Mouse (Mus musculus): Measurements from ENCODE around the gene Gh.
"Not testable (repeated sequence)": the region's sequence is repeated elsewhere in the genome, so short reads cannot be mapped to it uniquely, and the experiment has no call there.

Gh gene

DNA sequence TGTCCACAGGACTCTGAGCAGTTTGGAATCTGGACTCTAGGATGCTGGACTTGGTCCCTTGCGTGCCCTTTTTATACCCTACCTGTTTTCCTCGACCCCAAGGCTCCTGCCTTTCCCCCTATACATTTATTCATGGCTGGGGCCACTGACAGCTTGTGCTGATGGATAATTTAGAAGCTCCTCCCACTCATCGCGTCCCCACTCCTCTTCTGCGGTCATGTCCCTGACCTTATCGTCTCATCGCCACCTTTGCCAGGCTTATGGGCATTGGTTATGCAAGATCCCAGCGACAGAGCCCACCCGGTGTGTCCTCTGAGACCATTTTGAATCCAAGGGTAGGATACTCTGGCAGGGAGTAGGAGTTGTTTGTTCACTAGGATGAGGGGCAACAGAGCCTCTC, at the start of gene Gh:
Gene Gh (minus strand): TSS at position 101 of the 400 bp plus-strand sequence.
- no peak within 1 kb of the TSS for H3K4me3 ChIP-seq (replicated peaks; ENCODE audit: low read length)
- H3K4me1 ChIP-seq (replicated peaks; ENCODE audit: low read depth, low read length), result no peaks in the 10 kb centered on the region
- no peaks in the 10 kb centered on the region for H3K36me3 ChIP-seq (ENCODE audit: insufficient read depth, low read length)
- H3K9me3 ChIP-seq (ENCODE audit: low read length), result peaks cover 36% of the 10 kb centered on the region
- no peak for TF ChIP-seq NANOG (IDR thresholded peaks at IDR 0.05; ENCODE audit: borderline replicate concordance, low read length)
- no peak for TF ChIP-seq CTCF (conservative IDR thresholded peaks at IDR 0.05; ENCODE audit: low read length)
- no peak for TF ChIP-seq POU5F1 (IDR thresholded peaks at IDR 0.05; ENCODE audit: borderline replicate concordance, low read length)
- H3K27me3 ChIP-seq (ENCODE audit: insufficient read depth, low read length), result 0 out of 2 replicates have a peak, but pooled peaks cover 3% of the 10 kb centered on the region

DNA sequence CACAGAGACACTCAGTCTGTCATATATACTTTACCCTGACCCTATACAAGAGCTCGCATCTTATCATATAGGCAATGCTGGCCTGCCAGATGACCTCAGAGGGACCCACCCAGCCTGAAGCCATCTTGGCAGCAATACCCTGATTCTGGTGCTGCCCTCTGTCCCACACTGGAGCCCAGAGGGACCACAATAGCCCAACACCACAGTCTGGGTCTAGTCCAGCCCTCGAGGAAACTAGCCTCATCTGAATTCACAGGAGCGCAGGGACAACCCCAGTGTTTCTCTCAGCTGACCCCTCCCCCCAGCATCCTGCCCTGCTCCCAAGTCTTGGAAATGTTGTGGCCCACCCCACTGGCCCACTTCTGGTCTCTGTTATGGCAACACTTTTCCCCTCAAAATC, 49.6 kb upstream of the Gh start:
- H3K9me3 ChIP-seq (ENCODE audit: low read length), result no peaks in the 10 kb centered on the region
- H3K36me3 ChIP-seq (ENCODE audit: insufficient read depth, low read length), result no peaks in the 10 kb centered on the region
- peaks cover 23% of the 10 kb centered on the region for H3K27me3 ChIP-seq (ENCODE audit: insufficient read depth, low read length)
- TF ChIP-seq NANOG (IDR thresholded peaks at IDR 0.05; ENCODE audit: borderline replicate concordance, low read length) (no peak), CTCF (conservative IDR thresholded peaks at IDR 0.05; ENCODE audit: low read length) (no peak), POU5F1 (IDR thresholded peaks at IDR 0.05; ENCODE audit: borderline replicate concordance, low read length) (no peak)
- H3K4me1 ChIP-seq (replicated peaks; ENCODE audit: low read depth, low read length), result peaks cover 11% of the 10 kb centered on the region
- H3K4me3 ChIP-seq (replicated peaks; ENCODE audit: low read length), result no peak overlapping the region

DNA sequence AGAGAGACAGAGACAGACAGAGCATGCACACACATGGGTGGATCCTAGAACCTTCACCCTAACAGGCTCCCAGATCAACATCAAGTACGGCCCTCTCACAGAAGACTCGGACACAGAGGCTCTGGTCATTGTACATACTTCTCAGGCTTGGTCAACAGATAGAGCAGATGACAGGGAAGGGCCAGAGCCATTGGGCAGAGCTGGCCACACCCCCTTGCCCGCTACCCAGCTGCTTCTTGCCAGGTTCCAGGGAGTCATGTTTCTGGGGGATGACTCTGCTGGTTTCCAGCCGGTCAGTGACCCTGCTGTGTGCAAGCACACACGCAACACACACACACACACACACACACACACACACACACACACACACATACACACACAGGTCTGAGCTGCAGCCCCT, 49.2 kb upstream of the Gh start:
- H3K4me3 ChIP-seq (replicated peaks; ENCODE audit: low read length), result no peak overlapping the region
- H3K36me3 ChIP-seq (ENCODE audit: insufficient read depth, low read length), result no peaks in the 10 kb centered on the region
- peaks cover 21% of the 10 kb centered on the region for H3K27me3 ChIP-seq (ENCODE audit: insufficient read depth, low read length)
- peaks cover 11% of the 10 kb centered on the region for H3K4me1 ChIP-seq (replicated peaks; ENCODE audit: low read depth, low read length)
- H3K9me3 ChIP-seq (ENCODE audit: low read length), result no peaks in the 10 kb centered on the region
- TF ChIP-seq POU5F1 (IDR thresholded peaks at IDR 0.05; ENCODE audit: borderline replicate concordance, low read length) (no peak), CTCF (conservative IDR thresholded peaks at IDR 0.05; ENCODE audit: low read length) (no peak), NANOG (IDR thresholded peaks at IDR 0.05; ENCODE audit: borderline replicate concordance, low read length) (no peak)

DNA sequence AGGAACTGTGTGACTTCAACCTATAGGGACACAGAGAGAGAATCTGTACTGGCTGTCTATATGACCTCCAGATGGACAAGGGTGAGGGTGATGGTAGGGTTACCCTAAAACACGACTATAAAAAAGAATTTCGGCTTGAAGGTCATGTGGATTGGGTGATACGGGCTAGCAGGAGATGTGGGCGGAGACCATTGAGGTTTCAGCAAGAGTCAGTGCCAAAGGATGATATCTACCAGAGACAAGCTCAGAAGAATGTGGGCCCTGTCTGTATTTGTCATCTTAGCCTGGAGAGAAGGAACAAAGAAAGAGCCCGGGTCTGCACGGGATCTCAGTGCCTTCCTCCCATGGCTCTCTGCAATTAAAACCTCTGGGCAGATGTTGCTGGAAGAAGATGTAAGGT, 48.1 kb upstream of the Gh start:
- Histone ChIP-seq H3K4me3 (replicated peaks; ENCODE audit: low read length) (no peak overlapping the region), H3K36me3 (ENCODE audit: insufficient read depth, low read length) (no peaks in the 10 kb centered on the region), H3K9me3 (ENCODE audit: low read length) (no peaks in the 10 kb centered on the region), H3K27me3 (ENCODE audit: insufficient read depth, low read length) (peaks cover 15% of the 10 kb centered on the region), H3K4me1 (replicated peaks; ENCODE audit: low read depth, low read length) (peaks cover 6% of the 10 kb centered on the region; the same call in 1 of the 2 replicates)
- TF ChIP-seq POU5F1 (IDR thresholded peaks at IDR 0.05; ENCODE audit: borderline replicate concordance, low read length) (no peak), CTCF (conservative IDR thresholded peaks at IDR 0.05; ENCODE audit: low read length) (no peak), NANOG (IDR thresholded peaks at IDR 0.05; ENCODE audit: borderline replicate concordance, low read length) (no peak)

DNA sequence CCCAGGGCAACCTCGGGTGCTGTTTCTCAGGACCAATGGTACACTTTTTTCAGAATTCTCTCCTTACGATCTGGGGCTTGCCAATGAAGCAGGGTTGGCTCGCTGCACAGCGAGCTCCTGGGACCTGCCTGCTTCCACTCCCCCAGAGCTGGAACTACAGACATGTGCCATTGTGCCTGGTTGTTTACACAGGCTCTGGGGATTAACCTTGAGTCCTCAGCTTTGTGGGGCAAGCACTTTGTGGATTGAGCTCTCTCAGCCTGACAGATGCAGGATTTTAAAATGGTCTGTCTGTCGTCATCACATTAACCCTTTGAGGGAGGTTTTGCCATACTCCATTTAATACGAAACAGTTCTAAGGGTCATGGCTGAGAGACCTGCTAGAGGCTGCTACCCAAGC, 43.2 kb upstream of the Gh start:
- Histone ChIP-seq H3K36me3 (ENCODE audit: insufficient read depth, low read length) (no peaks in the 10 kb centered on the region), H3K9me3 (ENCODE audit: low read length) (no peaks in the 10 kb centered on the region), H3K4me1 (replicated peaks; ENCODE audit: low read depth, low read length) (peaks cover 6% of the 10 kb centered on the region; the same call in 1 of the 2 replicates), H3K4me3 (replicated peaks; ENCODE audit: low read length) (no peak overlapping the region), H3K27me3 (ENCODE audit: insufficient read depth, low read length) (peaks cover 23% of the 10 kb centered on the region)
- TF ChIP-seq NANOG (IDR thresholded peaks at IDR 0.05; ENCODE audit: borderline replicate concordance, low read length) (no peak), CTCF (conservative IDR thresholded peaks at IDR 0.05; ENCODE audit: low read length) (no peak), POU5F1 (IDR thresholded peaks at IDR 0.05; ENCODE audit: borderline replicate concordance, low read length) (no peak)

DNA sequence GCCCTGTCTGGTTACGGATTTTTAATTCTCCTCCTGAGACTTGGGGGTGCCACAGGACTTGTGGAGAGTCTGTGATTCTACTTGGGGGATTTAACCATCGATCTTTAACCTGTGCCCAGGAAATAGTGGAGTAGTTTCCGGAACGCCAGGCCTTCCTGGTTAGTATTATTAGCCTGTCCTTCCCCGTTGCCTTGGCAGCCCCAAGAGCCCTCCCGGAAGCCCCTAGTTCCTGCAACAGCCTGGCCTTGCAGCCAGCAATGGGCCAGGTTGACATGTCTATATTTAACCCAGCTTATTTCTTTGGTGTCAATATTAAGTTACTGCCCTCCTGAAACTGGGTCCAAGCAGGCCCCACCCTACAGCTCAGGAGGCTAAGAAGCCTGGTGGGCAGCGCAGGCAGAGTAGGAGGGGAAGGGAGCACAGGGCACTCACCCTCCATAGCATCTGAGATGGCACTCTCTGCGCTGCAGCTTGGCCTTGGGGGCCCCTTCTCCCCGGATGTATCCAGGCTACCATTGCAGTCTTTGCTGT, 39.4 kb upstream of the Gh start:
- TF ChIP-seq CTCF (conservative IDR thresholded peaks at IDR 0.05; ENCODE audit: low read length) (no peak), NANOG (IDR thresholded peaks at IDR 0.05; ENCODE audit: borderline replicate concordance, low read length) (no peak), POU5F1 (IDR thresholded peaks at IDR 0.05; ENCODE audit: borderline replicate concordance, low read length) (no peak)
- peaks cover 13% of the 10 kb centered on the region; the same call in 1 of the 2 replicates for H3K27me3 ChIP-seq (ENCODE audit: insufficient read depth, low read length)
- no peaks in the 10 kb centered on the region for H3K9me3 ChIP-seq (ENCODE audit: low read length)
- H3K36me3 ChIP-seq (ENCODE audit: insufficient read depth, low read length), result no peaks in the 10 kb centered on the region
- peaks cover 5% of the 10 kb centered on the region for H3K4me1 ChIP-seq (replicated peaks; ENCODE audit: low read depth, low read length)
- no peak overlapping the region for H3K4me3 ChIP-seq (replicated peaks; ENCODE audit: low read length)

DNA sequence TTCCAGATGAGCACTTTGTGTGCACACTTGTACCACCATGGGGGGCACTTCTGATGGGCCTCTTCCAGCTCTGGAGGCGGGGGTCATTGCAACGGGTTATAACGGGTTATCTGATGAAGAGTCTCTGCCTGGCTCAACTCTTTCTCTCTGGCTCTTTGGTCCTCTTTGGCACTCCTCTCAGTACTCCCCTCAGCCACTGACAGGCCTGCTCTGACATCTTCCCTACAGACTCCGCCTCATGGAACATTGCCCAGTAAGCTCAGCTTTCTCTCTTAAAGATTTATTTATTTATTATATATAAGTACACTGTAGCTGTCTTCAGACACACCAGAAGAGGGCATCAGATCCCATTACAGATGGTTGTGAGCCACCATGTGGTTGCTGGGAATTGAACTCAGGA, 37.7 kb upstream of the Gh start:
- not testable (repeated sequence) for H3K36me3 ChIP-seq (ENCODE audit: insufficient read depth, low read length); H3K27me3 ChIP-seq (ENCODE audit: insufficient read depth, low read length); H3K9me3 ChIP-seq (ENCODE audit: low read length); H3K4me3 ChIP-seq (replicated peaks; ENCODE audit: low read length); H3K4me1 ChIP-seq (replicated peaks; ENCODE audit: low read depth, low read length)

DNA sequence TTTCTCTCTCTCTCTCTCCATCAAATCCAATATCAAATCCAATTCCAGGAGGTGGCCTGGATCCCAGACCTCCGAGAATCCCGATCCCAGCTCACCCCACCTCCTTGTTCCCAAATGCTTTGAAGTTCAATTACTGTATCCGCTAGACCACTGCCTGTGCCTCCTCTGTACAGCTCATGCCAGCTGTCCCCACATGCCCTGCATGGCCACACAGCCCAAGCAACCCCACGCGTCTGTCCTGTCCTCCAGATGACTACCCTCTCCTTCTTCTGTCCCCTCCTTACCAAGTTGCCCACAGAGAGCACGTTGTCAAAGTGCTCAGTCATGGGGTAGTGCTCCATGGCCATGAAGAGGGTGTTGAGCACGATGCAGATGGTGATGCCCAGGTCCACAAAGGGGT, 37.2 kb upstream of the Gh start:
- Histone ChIP-seq H3K4me3 (replicated peaks; ENCODE audit: low read length) (no peak overlapping the region), H3K9me3 (ENCODE audit: low read length) (no peaks in the 10 kb centered on the region), H3K4me1 (replicated peaks; ENCODE audit: low read depth, low read length) (peaks cover 5% of the 10 kb centered on the region), H3K27me3 (ENCODE audit: insufficient read depth, low read length) (peaks cover 8% of the 10 kb centered on the region; the same call in 1 of the 2 replicates), H3K36me3 (ENCODE audit: insufficient read depth, low read length) (no peaks in the 10 kb centered on the region)
- TF ChIP-seq CTCF (conservative IDR thresholded peaks at IDR 0.05; ENCODE audit: low read length) (no peak), NANOG (IDR thresholded peaks at IDR 0.05; ENCODE audit: borderline replicate concordance, low read length) (no peak), POU5F1 (IDR thresholded peaks at IDR 0.05; ENCODE audit: borderline replicate concordance, low read length) (no peak)

DNA sequence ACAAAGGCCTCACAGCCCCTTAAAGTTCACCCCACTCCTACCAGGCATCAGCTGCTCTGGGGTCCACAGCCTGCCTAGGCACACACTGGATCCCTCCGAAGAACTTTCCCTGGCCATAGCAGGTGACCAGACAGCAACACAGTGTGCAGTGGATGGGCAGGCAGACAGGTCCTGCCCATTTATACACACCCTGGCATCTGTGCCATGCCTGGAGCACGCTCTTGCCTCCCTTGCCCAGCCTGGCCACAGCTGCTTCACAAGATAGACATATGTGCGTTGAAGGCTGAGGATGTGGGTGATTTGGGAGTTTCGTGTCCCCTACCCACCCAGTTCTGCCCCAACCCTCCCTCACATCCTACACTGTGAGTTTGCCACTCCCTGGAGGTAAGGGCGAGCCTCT, 36.4 kb upstream of the Gh start:
- H3K27me3 ChIP-seq (ENCODE audit: insufficient read depth, low read length), result peaks cover 9% of the 10 kb centered on the region; the same call in 1 of the 2 replicates
- no peak overlapping the region for H3K4me3 ChIP-seq (replicated peaks; ENCODE audit: low read length)
- no peaks in the 10 kb centered on the region for H3K36me3 ChIP-seq (ENCODE audit: insufficient read depth, low read length)
- H3K4me1 ChIP-seq (replicated peaks; ENCODE audit: low read depth, low read length), result peaks cover 5% of the 10 kb centered on the region
- TF ChIP-seq POU5F1 (IDR thresholded peaks at IDR 0.05; ENCODE audit: borderline replicate concordance, low read length) (no peak), CTCF (conservative IDR thresholded peaks at IDR 0.05; ENCODE audit: low read length) (no peak), NANOG (IDR thresholded peaks at IDR 0.05; ENCODE audit: borderline replicate concordance, low read length) (no peak)
- H3K9me3 ChIP-seq (ENCODE audit: low read length), result no peaks in the 10 kb centered on the region
